Mouse (Mus musculus) spleen, postnatal 4 days (tissue): ENCODE measurements at regions not wholly inside any gene's neighbourhood (a gene's known extent, or its start where the extent isn't known, plus 50 kb on each side); places are given as distances from the start of the nearest gene placed in this dataset.
A peak's percentile ranks its signal among the peaks of the same experiment; 100 is the strongest.
"Not testable (repeated sequence)": the region's sequence is repeated elsewhere in the genome, so short reads cannot be mapped to it uniquely, and the experiment has no call there.

Source experiments
- DNase-seq, 2 experiments: peaks; one replicate each; pipeline ENCODE4 v3.0.0; 2022; ENCODE audit warnings: low spot score in 2 of 2

DNA sequence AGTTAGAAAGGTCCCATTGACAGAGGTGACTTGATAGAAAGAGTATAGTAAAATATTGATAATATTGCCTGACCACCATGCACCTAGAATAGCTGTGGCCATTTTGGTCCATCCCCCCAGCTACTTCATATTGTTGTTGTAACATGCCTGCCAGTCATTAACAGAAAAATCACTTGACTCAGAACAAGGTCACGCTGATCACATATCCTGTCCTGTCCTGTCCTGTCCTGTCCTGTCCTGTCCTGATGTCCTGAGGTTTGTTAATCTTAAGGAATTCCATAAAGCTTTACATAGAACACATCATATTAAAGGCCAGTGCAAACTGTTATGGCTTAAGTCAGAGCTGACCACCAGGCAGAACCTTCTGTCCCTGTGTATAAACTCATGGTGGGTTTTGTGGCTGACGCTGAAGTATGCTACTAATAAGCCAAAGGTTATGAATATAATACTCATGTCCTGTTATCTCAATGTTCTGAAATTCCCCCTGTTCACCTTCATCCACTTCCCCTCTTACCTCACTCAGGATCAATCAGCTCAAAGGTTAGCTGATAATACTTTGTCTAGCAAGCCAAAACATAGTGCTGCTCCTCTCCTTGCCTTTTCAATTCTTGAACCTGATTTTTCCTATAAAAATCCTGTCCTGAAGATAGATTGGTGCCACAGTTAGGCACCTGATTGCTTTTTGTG lies 173.7 kb downstream of the Alg10b start:
- no peak for DNase-seq

GRCm38 (mm10) chr15:90400326-90401280 lies 176.5 kb downstream of the Alg10b start:
- no peak for DNase-seq

DNA sequence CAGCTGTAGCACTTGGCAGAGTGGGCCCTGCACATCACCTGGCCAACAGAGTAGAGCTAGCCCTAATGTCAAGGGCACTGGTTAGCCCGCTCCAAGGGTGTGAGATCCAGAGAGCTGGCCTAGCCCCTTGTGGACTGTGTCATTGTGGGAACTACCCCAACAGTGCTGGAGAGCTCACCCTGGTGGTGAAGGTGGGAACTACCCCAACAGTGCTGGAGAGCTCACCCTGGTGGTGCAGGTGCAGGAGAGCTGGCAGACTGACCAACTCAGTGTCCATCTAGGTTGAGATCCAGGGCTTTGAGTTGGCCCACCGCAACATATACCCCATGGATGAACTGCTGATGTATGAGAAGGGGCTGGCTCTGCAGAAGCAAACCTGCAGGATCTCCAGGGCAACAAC lies 196.7 kb downstream of the Alg10b start:
- peak; percentile 15 to 62 for DNase-seq

DNA sequence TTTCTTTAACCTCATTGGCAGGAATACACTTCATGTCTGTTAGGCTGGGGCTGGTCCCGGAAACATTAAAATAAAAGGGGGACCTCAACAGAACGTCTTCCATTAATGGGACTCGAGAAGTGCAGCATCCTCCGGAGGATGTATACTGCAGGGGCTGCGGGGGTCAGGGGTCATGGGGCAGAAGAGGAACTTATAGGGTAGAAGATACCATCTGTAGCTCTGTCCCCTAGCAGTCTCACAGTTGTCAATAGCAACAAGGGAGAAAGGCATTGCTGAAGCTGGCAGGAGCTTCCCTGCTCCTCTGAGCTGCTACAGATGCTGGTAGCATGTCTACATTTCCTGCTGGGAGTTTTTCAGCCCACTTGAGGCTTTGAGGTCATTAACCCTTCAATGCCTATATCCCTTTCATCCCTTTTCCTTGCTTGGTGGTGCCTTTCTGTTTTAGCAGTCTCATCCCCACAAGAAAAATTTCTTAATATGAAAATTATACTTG lies 198.1 kb downstream of the Alg10b start:
- no peak for DNase-seq

DNA sequence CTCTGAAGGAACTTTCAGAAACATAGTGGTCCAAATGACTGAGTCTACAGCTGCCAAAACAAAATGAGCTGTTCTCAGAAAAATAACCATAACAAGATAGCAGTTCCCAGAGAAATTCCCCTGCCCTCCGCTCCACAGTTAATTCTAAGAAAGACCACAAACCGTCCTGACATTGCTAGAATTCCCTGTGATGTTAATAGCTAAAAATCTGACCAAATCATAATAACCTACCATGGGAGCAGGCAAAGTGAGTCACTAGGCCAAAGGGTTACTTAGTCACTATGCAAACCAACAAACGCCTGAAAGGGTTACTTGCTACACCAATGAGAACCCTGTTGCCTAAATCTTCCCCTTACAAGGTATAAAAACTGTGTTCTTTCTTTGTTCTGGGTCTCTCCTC lies 206.9 kb downstream of the Alg10b start:
- DNase-seq = not testable (repeated sequence)

GRCm38 (mm10) chr15:90432154-90432553 lies 208.0 kb downstream of the Alg10b start:
- DNase-seq = no peak

DNA sequence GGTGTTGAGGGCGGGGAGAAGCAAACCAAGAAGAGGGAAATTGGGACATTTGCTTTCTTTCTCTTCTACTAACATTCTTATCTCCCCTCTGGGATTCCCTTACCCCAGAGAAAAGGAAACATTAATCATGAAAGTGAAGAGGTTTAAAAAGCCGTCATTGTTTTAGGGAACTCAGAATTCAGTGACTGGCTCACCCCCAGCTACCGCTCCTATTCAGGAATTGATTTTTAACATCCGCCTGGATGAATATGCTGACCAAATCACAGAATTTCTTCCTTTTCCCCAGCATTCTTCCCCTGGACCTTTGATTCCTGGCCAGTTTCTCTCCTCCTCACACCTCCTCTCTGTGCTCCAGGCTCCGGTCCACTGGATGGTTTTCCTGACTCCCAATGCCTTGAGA lies 211.2 kb downstream of the Alg10b start:
- DNase-seq = no peak
